Mouse (Mus musculus) heart, adult 18-20 months (tissue): Measurements from ENCODE around the gene Trim80. TPM values are rescaled to one million over a fixed set of nuclear protein-coding genes. Genes with fewer than 3 reads are reported as not detected.

Experiments
- microRNA-seq, 2 experiments: library from miRNA; unstranded; fragments of <30 nt; microRNA quantifications; one replicate each; pipeline ENCODE4 v1.2.0; 2022
- total RNA-seq, 2 experiments: library from RNA; stranded (reverse); gene quantifications; 2 replicates each; pipeline ENCODE4 v1.2.3; 2021

The Trim80 gene
- total RNA-seq, 2 experiments from 2014 or later = not detected

Small RNAs within 50 kb of the gene (microRNA-seq; reads per million reads assigned to microRNA genes)
- 0 to 0.27 reads per million in 2 experiments for gene Mir3968

Other genes starting within 250 kb of the Trim80 start
- gene Grin2c, start 173.3 kb upstream of the Trim80 start, total RNA-seq = under 1 TPM; 0.27 to 0.41 TPM
- gene Fdxr, start 163.5 kb upstream of the Trim80 start, total RNA-seq = 10 to 100 TPM in 1 of 2 experiments, 1 to 10 TPM in 1; 9.8 to 10.1 TPM
- gene Fads6, start 142.9 kb upstream of the Trim80 start, total RNA-seq = 1 to 10 TPM; 2.2 to 2.4 TPM
- gene Otop2, start 133.4 kb upstream of the Trim80 start, total RNA-seq = not detected
- gene Ush1g, start 118.5 kb upstream of the Trim80 start, total RNA-seq = under 1 TPM in 1 of 2 experiments, not detected in 1; 0.10 TPM
- gene Otop3, start 105.8 kb upstream of the Trim80 start, total RNA-seq = not detected
- gene Hid1, start 72.8 kb upstream of the Trim80 start, total RNA-seq = 1 to 10 TPM; 2.4 to 3.6 TPM
- gene Cdr2l, start 58.6 kb upstream of the Trim80 start, total RNA-seq = 1 to 10 TPM; 4.4 to 4.5 TPM
- gene Mrpl58, start 36.8 kb upstream of the Trim80 start, total RNA-seq = 100 to 1,000 TPM; 140 to 166 TPM
- gene Atp5h, start 20.6 kb upstream of the Trim80 start, total RNA-seq = 1,000 to 10,000 TPM; 2,170 to 2,492 TPM
- gene Kctd2, start 20.4 kb upstream of the Trim80 start, total RNA-seq = 10 to 100 TPM; 30.1 to 31.0 TPM
- under 1 TPM in 1 of 2 experiments, not detected in 1; 0.36 TPM for gene Slc16a5, start 21.9 kb downstream of the Trim80 start, total RNA-seq
- 1 to 10 TPM; 1.8 to 1.9 TPM for gene Armc7, start 35.1 kb downstream of the Trim80 start, total RNA-seq
- gene Nt5c, start 51.3 kb downstream of the Trim80 start, total RNA-seq = 10 to 100 TPM; 11.5 to 16.6 TPM
- gene Jpt1, start 73.8 kb downstream of the Trim80 start, total RNA-seq = 100 to 1,000 TPM; 114 to 148 TPM
- gene Sumo2, start 95.7 kb downstream of the Trim80 start, total RNA-seq = 100 to 1,000 TPM; 160 to 170 TPM
- 10 to 100 TPM; 18.3 to 20.0 TPM for gene Nup85, start 123.9 kb downstream of the Trim80 start, total RNA-seq
- gene Mrps7, start 163.4 kb downstream of the Trim80 start, total RNA-seq = 10 to 100 TPM; 81.0 to 83.5 TPM
- gene Gga3, start 163.5 kb downstream of the Trim80 start, total RNA-seq = 10 to 100 TPM; 16.1 to 19.0 TPM
- 10 to 100 TPM; 51.1 to 54.2 TPM for gene Mif4gd, start 172.4 kb downstream of the Trim80 start, total RNA-seq
- gene Slc25a19, start 187.8 kb downstream of the Trim80 start, total RNA-seq = 10 to 100 TPM; 35.3 to 38.3 TPM